ENCODE assay signal across 8 mouse cellular contexts in the genomic region with DNA sequence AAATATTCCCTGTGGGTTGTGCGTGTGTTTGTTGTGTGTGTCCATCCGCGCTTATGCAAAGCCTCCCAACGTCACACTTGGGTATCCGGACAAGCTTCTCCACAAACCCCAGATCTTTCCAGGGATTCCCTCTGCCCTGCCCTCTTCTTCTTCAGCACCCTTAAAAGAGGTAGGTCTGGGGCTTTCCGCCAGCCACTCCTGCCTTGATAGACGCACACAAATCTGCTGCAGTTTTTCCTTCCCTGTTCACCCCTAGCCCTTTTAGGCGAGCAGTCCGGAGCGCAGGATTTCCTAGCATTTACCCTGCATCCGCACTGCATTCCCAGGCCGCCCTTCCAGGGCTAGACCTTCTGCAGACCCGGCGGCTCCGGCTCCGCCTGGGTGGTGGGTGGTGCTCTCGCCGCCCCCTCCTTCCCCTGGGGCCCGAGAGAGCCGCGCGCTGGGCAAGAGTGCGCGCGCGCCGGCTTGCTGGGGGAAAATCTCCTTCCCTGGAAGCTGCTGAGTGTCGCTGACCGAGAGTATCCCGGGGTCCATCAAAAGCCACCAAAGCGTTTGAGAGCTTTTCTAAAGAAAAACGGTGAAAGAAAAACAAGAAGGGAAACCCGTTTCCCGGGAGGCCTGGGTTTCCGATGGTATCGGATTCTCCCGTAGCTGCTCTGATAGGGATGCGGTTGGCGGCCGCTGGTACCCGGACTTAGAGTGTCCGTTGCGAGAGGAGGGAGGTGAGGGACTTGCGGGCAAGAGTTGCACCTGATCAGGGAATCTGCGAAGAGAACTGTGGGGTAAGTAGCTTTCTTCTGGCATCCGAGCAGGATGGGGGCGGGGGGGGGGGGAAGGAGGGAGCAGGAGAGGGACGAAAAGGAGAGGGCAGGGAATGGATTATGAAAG. TPM values are rescaled to one million over a fixed set of nuclear protein-coding genes. Genes with fewer than 3 reads are reported as not detected.
A peak's percentile ranks its signal among the peaks of the same experiment; 100 is the strongest.
DNase-seq lines count a peak whose midpoint lies in the region; ATAC-seq and TF ChIP-seq lines count a peak whose summit lies in the region.

A gene (plus strand): TSS at position 88 of the 888 bp plus-strand sequence.

- peaks cover 12% of the 10 kb centered on the region; the same call in 1 of the 2 replicates for H3K4me1 ChIP-seq in embryonic facial prominence, embryonic 14.5 days (ENCODE audit: control insufficient read depth, insufficient read depth, low read length)
- no peaks in the 10 kb centered on the region for H3K4me1 ChIP-seq in intestine, postnatal 0 days (replicated peaks; ENCODE audit: control insufficient read depth, insufficient read depth, low read length)
- H3K4me1 ChIP-seq in midbrain, embryonic 16.5 days (ENCODE audit: control insufficient read depth, insufficient read depth, low read length), result 0 out of 2 replicates have a peak, but pooled peaks cover 3% of the 10 kb centered on the region

- H3K27me3 ChIP-seq in embryonic facial prominence, embryonic 14.5 days (replicated peaks; ENCODE audit: control insufficient read depth, insufficient read depth, low read length), result peaks cover 61% of the 10 kb centered on the region
- peaks cover 43% of the 10 kb centered on the region for H3K27me3 ChIP-seq in intestine, postnatal 0 days (replicated peaks; ENCODE audit: control insufficient read depth, insufficient read depth, low read length)
- H3K27me3 ChIP-seq in midbrain, embryonic 16.5 days (ENCODE audit: control insufficient read depth, insufficient read depth, low read depth, low read length), result no peaks in the 10 kb centered on the region; the same call in 1 of the 2 replicates

- ATAC-seq in embryonic facial prominence, embryonic 14.5 days (ENCODE audit: low read depth), result no peak
- no peak for ATAC-seq in intestine, postnatal 0 days
- ATAC-seq in midbrain, embryonic 16.5 days, result peak; percentile 44; the same call in 1 of the 2 replicates

- peak; percentile 6 for DNase-seq in thymus, postnatal 4 days
- DNase-seq in thymus, postnatal 36 days, result no peak
- no peak for DNase-seq in embryonic facial prominence, embryonic 14.5 days (ENCODE audit: low spot score)
- DNase-seq in c-Kit-positive CD71-positive TER-119-positive erythroid progenitor cells, embryonic 14.5 days (ENCODE audit: low spot score), result no peak
- no peak for DNase-seq in ovary, postnatal 10 days (ENCODE audit: low spot score)
- DNase-seq in heart, adult 11 months, result no peak

- WGBS in embryonic facial prominence, embryonic 14.5 days, result under 1% methylated on average over 43 of the region's 48 CpGs
- WGBS in intestine, postnatal 0 days, result 2% methylated on average over 45 of the region's 48 CpGs
- WGBS in midbrain, embryonic 16.5 days, result under 1% methylated on average over 46 of the region's 48 CpGs

- no peak within 1 kb of the TSS for H3K27ac ChIP-seq in embryonic facial prominence, embryonic 14.5 days (replicated peaks; ENCODE audit: low read depth, low read length)
- no peak within 1 kb of the TSS for H3K27ac ChIP-seq in intestine, postnatal 0 days (ENCODE audit: low read depth, low read length)
- H3K27ac ChIP-seq in midbrain, embryonic 16.5 days (ENCODE audit: low read length), result peak within 1 kb of the TSS; percentile 85

- H3K4me3 ChIP-seq in embryonic facial prominence, embryonic 14.5 days (ENCODE audit: low read depth, low read length), result peak within 1 kb of the TSS; percentile 47
- H3K4me3 ChIP-seq in intestine, postnatal 0 days (ENCODE audit: low read depth, low read length), result peak within 1 kb of the TSS; percentile 30
- H3K4me3 ChIP-seq in midbrain, embryonic 16.5 days (ENCODE audit: low read depth, low read length), result peak within 1 kb of the TSS; percentile 73

- peak within 1 kb of the TSS; percentile 85 for H3K4me2 ChIP-seq in embryonic facial prominence, embryonic 14.5 days (ENCODE audit: low read depth, low read length)
- H3K4me2 ChIP-seq in intestine, postnatal 0 days (replicated peaks; ENCODE audit: low read depth), result peak within 1 kb of the TSS; percentile 63
- H3K4me2 ChIP-seq in midbrain, embryonic 16.5 days (ENCODE audit: low read length), result peak within 1 kb of the TSS; percentile 93

- TF ChIP-seq CTCF in intestine, postnatal 0 days (IDR thresholded peaks at IDR 0.05; ENCODE audit: low read depth), result no peak

- H3K36me3 ChIP-seq in embryonic facial prominence, embryonic 14.5 days (ENCODE audit: control insufficient read depth, insufficient read depth, low read length), result no peaks in the 10 kb centered on the region
- H3K36me3 ChIP-seq in intestine, postnatal 0 days (ENCODE audit: control insufficient read depth, insufficient read depth), result no peaks in the 10 kb centered on the region
- H3K36me3 ChIP-seq in midbrain, embryonic 16.5 days (ENCODE audit: control insufficient read depth, insufficient read depth, low read length), result no peaks in the 10 kb centered on the region

- H3K9ac ChIP-seq in embryonic facial prominence, embryonic 14.5 days (ENCODE audit: low read depth, low read length), result peak within 1 kb of the TSS; percentile 37
- no peak within 1 kb of the TSS for H3K9ac ChIP-seq in intestine, postnatal 0 days (ENCODE audit: low read depth, low read length)
- peak within 1 kb of the TSS; percentile 77 for H3K9ac ChIP-seq in midbrain, embryonic 16.5 days (ENCODE audit: low read depth, low read length)

- H3K9me3 ChIP-seq in embryonic facial prominence, embryonic 14.5 days (ENCODE audit: control insufficient read depth, low read length), result no peaks in the 10 kb centered on the region
- no peaks in the 10 kb centered on the region for H3K9me3 ChIP-seq in intestine, postnatal 0 days (ENCODE audit: control insufficient read depth)
- H3K9me3 ChIP-seq in midbrain, embryonic 16.5 days (replicated peaks; ENCODE audit: control insufficient read depth, low read length, poor library complexity, severe bottlenecking), result no peaks in the 10 kb centered on the region

RNA-seq across cellular contexts. Expression of the gene that starts here (rescaled TPM):
- polyA plus RNA-seq in embryonic facial prominence, embryonic 14.5 days (2014; fragmentation: Nextera tagmentation; extraction: Ambion mirVana), result 2.0 and 2.5 TPM in 2 replicates
- 0.20 and 0.21 TPM in 2 replicates for polyA plus RNA-seq in intestine, postnatal 0 days (2015; fragmentation: Nextera tagmentation; extraction: Ambion mirVana)
- 53.7 and 65.4 TPM in 2 replicates for polyA plus RNA-seq in midbrain, embryonic 16.5 days (2015; fragmentation: Nextera tagmentation; extraction: Ambion mirVana)

Comparison
In these comparisons a context has a peak if more than half of its experiments do, and no peak if none do; other contexts are left out.
1. RNA of the gene that starts here (polyA plus RNA-seq): 53.7 to 65.4 TPM in midbrain, embryonic 16.5 days; 2.0 to 2.5 TPM in embryonic facial prominence, embryonic 14.5 days and 0.20 to 0.21 TPM in intestine, postnatal 0 days; every median in the first group is over 10 times any median in the second.
2. Peak in every context shown above with its lines, with median percentiles within 50 percentile points of each other: H3K4me2 ChIP-seq and H3K4me3 ChIP-seq.